Mouse (Mus musculus) bone marrow macrophage, adult 2 months (primary cell): ENCODE measurements around the gene Gm17655.

Experiments
- CTCF ChIP-seq: IDR thresholded peaks from 2 replicates; pipeline ENCODE4 v1.5.1; 2012; ENCODE audit warnings: low read depth, mild to moderate bottlenecking, low read length, moderate library complexity
- POLR2A ChIP-seq: IDR thresholded peaks from 2 replicates; pipeline ENCODE4 v1.6.1; 2012; ENCODE audit warnings: mild to moderate bottlenecking, low read depth, low read length, borderline replicate concordance

- TF ChIP-seq CTCF (no peak), POLR2A (no peak)
These were observed 10.6 kb upstream of the Gm17655 start for GRCm38 (mm10) chr5:110082961-110083360.
